Mouse (Mus musculus): Measurements from ENCODE around the gene Gna13. TPM values are rescaled to one million over a fixed set of nuclear protein-coding genes. Genes with fewer than 3 reads are reported as not detected.
"Not testable (repeated sequence)": the region's sequence is repeated elsewhere in the genome, so short reads cannot be mapped to it uniquely, and the experiment has no call there.

The Gna13 gene
- polyA plus RNA-seq, 1 experiment from 2014 or later: 20.3 TPM

GRCm38 (mm10) chr11:109332722-109333121 lies 29.9 kb upstream of the Gna13 start:
- no peaks in the 10 kb centered on the region for H3K9me3 ChIP-seq
- H3K27me3 ChIP-seq: no peaks in the 10 kb centered on the region
- no peak overlapping the region for H3K4me3 ChIP-seq (replicated peaks)
- WGBS: 63% methylated on average over 6 of the region's 6 CpGs
- peaks cover 12% of the 10 kb centered on the region for H3K4me1 ChIP-seq (replicated peaks)
- H3K9ac ChIP-seq (replicated peaks): no peak overlapping the region
- H3K36me3 ChIP-seq: no peaks in the 10 kb centered on the region
- no peak for ATAC-seq (ENCODE audit: insufficient number of reproducible peaks, insufficient read depth, low FRiP score, low TSS enrichment, low read depth)
- H3K4me2 ChIP-seq: no peak overlapping the region
- H3K27ac ChIP-seq: no peak overlapping the region

DNA sequence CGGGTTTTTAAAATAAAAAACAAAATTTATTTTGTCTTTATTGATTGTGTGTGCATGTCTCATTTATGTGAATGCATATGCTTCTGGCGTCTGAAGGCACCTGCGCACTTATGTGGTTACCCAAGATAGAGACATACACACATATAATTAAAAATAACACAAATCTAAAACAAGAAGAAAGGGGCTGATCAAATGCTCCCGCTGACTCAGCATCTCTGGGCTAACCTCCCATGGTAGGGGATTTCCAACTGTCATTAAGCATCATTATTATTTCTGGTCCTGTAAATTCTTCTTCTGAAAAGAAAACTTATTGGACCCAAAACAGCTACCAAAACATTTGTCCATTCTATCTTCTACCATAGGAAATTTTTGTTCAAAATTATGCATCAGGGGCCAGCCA lies 27.9 kb upstream of the Gna13 start:
- Histone ChIP-seq H3K9ac (replicated peaks) (no peak overlapping the region), H3K36me3 (no peaks in the 10 kb centered on the region), H3K4me2 (no peak overlapping the region), H3K4me1 (replicated peaks) (peaks cover 3% of the 10 kb centered on the region; the same call in 1 of the 2 replicates), H3K4me3 (replicated peaks) (no peak overlapping the region), H3K9me3 (no peaks in the 10 kb centered on the region), H3K27me3 (no peaks in the 10 kb centered on the region), H3K27ac (no peak overlapping the region)
- 86% methylated on average over 4 of the region's 4 CpGs for WGBS
- ATAC-seq (ENCODE audit: insufficient number of reproducible peaks, insufficient read depth, low FRiP score, low TSS enrichment, low read depth): no peak

DNA sequence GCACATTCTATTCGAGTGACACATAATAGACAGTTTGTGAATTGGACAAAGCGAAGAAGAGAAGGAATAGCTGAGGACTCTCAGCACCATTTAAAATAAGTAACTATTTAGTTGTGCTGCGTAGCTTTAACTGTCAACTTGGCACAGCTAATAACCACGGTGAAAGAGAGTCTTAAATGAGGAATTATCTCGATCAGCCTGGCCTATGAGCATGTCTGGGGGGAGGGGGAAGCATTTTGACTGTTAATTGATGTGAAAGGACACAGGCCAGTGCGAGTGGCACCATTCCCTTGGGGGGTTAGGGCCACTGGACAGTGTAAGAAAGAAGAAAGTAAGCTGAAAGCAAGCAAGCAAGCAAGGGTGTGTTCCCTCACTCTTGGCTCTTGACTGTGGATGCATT lies 26.7 kb upstream of the Gna13 start:
- WGBS: 61% methylated on average over 6 of the region's 6 CpGs
- Histone ChIP-seq H3K4me3 (replicated peaks) (no peak overlapping the region), H3K9me3 (no peaks in the 10 kb centered on the region), H3K4me1 (replicated peaks) (peaks cover 3% of the 10 kb centered on the region; the same call in 1 of the 2 replicates), H3K27ac (no peak overlapping the region), H3K36me3 (no peaks in the 10 kb centered on the region), H3K27me3 (no peaks in the 10 kb centered on the region), H3K9ac (replicated peaks) (no peak overlapping the region), H3K4me2 (no peak overlapping the region)
- ATAC-seq (ENCODE audit: insufficient number of reproducible peaks, insufficient read depth, low FRiP score, low TSS enrichment, low read depth): no peak

- Histone ChIP-seq H3K27me3 (no peaks in the 10 kb centered on the region), H3K27ac (no peak overlapping the region), H3K4me2 (no peak overlapping the region), H3K4me1 (replicated peaks) (peaks cover 7% of the 10 kb centered on the region), H3K4me3 (replicated peaks) (no peak overlapping the region), H3K9ac (replicated peaks) (no peak overlapping the region), H3K36me3 (no peaks in the 10 kb centered on the region), H3K9me3 (no peaks in the 10 kb centered on the region)
- no peak for ATAC-seq (ENCODE audit: insufficient number of reproducible peaks, insufficient read depth, low FRiP score, low TSS enrichment, low read depth)
- 93% methylated on average over 8 of the region's 8 CpGs for WGBS
Measured at GRCm38 (mm10) chr11:109339155-109339938, 23.3 kb upstream of the Gna13 start.

DNA sequence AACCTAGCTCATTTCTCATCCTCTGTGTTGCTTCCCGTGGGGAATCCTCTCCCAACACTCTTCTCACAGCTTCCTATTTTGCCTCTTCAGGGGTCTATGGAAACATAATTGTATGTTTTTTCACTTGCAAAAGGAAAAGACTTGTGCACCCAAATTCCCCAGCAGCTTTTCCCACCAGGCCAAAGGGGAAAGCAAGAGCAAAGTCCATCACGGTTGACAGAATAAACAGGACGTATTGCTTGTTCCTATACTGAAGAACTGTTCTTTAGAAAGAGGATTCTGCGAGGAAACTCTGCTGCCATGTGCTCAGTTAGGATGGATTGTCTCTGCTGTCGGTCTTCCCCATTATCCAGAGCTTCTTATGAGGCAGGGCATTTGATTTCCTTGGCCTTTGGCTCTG lies 22.1 kb upstream of the Gna13 start:
- H3K4me1 ChIP-seq (replicated peaks): peaks cover 7% of the 10 kb centered on the region
- H3K9me3 ChIP-seq: no peaks in the 10 kb centered on the region
- H3K4me3 ChIP-seq (replicated peaks): no peak overlapping the region
- no peak for ATAC-seq (ENCODE audit: insufficient number of reproducible peaks, insufficient read depth, low FRiP score, low TSS enrichment, low read depth)
- H3K9ac ChIP-seq (replicated peaks): no peak overlapping the region
- no peak overlapping the region for H3K27ac ChIP-seq
- no peaks in the 10 kb centered on the region for H3K27me3 ChIP-seq
- no peak overlapping the region for H3K4me2 ChIP-seq
- H3K36me3 ChIP-seq: no peaks in the 10 kb centered on the region
- WGBS: 78% methylated on average over 5 of the region's 5 CpGs

GRCm38 (mm10) chr11:109342666-109343065 lies 20.0 kb upstream of the Gna13 start:
- peaks cover 11% of the 10 kb centered on the region for H3K4me1 ChIP-seq (replicated peaks)
- not testable (repeated sequence) for H3K27me3 ChIP-seq; H3K4me2 ChIP-seq; H3K9me3 ChIP-seq; H3K4me3 ChIP-seq (replicated peaks); H3K27ac ChIP-seq; H3K36me3 ChIP-seq; H3K9ac ChIP-seq (replicated peaks); ATAC-seq (ENCODE audit: insufficient number of reproducible peaks, insufficient read depth, low FRiP score, low TSS enrichment, low read depth)
- WGBS: 100% methylated on average over 3 of the region's 4 CpGs

DNA sequence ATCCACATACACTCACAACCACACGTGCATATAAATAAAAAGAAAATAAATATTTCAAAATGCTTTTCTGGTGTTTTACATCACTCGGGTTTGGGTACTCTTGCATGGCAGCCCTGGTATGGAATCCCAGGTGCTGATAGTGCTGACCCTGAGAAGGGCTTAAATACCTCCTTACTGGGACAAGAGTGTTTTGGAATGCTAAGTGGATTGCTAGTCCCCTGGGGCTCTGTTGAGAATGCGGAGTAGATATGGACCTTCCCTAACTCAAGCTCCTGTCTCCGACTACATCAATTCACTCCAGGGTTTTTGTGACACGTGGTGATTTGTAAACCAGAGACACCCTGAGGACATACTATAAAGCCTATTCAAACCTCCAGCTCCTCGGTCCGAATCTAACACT lies 19.1 kb upstream of the Gna13 start:
- H3K36me3 ChIP-seq: no peaks in the 10 kb centered on the region
- no peak overlapping the region for H3K27ac ChIP-seq
- ATAC-seq (ENCODE audit: insufficient number of reproducible peaks, insufficient read depth, low FRiP score, low TSS enrichment, low read depth): no peak
- 42% methylated on average over 7 of the region's 7 CpGs for WGBS
- H3K4me3 ChIP-seq (replicated peaks): no peak overlapping the region
- H3K9ac ChIP-seq (replicated peaks): no peak overlapping the region
- no peak overlapping the region for H3K4me2 ChIP-seq
- no peaks in the 10 kb centered on the region; the same call in 1 of the 2 replicates for H3K27me3 ChIP-seq
- H3K9me3 ChIP-seq: no peaks in the 10 kb centered on the region
- peaks cover 14% of the 10 kb centered on the region for H3K4me1 ChIP-seq (replicated peaks)

DNA sequence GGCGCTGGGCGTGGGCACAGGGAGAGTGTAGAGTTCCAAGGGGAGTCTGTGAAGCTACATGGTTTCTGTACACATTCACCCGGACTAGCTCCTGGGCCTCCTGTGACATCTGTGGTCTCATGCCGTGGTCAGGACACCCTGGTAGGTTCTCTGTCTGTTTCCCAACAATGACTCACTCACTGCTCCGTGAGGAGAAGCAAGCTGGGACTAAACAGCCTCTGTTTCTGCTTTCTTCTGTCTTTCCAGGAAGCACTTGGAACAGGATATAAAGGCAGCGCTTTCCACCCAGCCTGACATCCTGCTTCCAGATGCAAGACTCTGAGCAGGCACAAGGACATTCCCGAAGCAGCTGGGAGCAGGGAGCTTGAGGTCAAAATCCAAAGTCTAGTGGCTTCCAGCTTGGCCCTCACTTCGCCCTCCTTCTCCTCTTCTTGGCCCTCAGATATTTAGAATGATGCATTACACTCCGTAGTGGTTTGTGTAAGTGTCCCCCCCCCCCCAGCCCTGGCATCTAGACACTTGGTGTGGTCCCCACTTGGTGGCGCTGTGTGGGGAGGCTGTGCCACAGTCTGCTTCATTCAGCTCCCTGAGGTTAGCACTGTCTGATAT lies 18.5 kb upstream of the Gna13 start:
- H3K4me2 ChIP-seq: no peak overlapping the region
- H3K4me1 ChIP-seq (replicated peaks): peaks cover 14% of the 10 kb centered on the region
- no peaks in the 10 kb centered on the region for H3K9me3 ChIP-seq
- H3K27ac ChIP-seq: no peak overlapping the region
- 39% methylated on average over 9 of the region's 10 CpGs for WGBS
- H3K9ac ChIP-seq (replicated peaks): no peak overlapping the region
- no peak for ATAC-seq (ENCODE audit: insufficient number of reproducible peaks, insufficient read depth, low FRiP score, low TSS enrichment, low read depth)
- no peak overlapping the region for H3K4me3 ChIP-seq (replicated peaks)
- no peaks in the 10 kb centered on the region for H3K36me3 ChIP-seq
- no peaks in the 10 kb centered on the region; the same call in 1 of the 2 replicates for H3K27me3 ChIP-seq

DNA sequence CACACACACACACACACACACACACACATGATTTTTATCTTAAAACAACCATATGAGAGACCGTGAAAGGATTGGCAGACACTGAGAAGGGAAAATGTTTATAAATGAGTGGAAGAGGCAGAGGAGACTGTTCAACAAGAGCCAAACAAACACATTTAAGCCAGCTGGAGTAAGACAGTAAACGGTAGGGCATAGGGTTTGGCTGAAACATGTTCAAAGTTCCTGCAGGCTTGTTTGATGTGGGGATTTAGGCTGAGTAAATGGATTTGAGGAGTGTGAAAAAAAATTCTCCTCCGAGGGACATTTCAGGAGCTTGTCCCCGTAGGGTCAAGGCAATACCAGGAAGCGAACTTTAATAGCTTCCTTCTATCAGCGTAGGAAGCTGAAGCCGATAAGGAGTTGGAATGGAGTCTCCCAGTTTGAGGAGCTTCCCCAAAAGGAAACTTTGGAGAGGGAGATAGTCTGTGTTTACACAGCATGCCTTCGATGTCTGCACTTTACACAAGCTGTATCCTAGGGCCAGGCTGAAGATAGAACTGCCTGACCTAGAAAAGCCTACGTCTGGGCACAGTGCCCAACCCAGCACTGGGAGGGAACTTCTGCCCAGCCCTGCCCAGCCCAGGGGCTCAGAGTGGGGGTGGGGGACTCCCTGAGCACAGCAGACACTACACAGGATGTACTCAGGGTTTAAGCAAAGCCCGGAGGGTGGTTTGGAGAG lies 15.2 kb upstream of the Gna13 start:
- Histone ChIP-seq H3K36me3 (no peaks in the 10 kb centered on the region), H3K27ac (no peak overlapping the region), H3K4me1 (replicated peaks) (peaks cover 14% of the 10 kb centered on the region), H3K9me3 (no peaks in the 10 kb centered on the region), H3K9ac (replicated peaks) (no peak overlapping the region), H3K27me3 (no peaks in the 10 kb centered on the region; the same call in 1 of the 2 replicates), H3K4me2 (no peak overlapping the region), H3K4me3 (replicated peaks) (no peak overlapping the region)
- WGBS: 61% methylated on average over 10 of the region's 10 CpGs
- ATAC-seq (ENCODE audit: insufficient number of reproducible peaks, insufficient read depth, low FRiP score, low TSS enrichment, low read depth): no peak; the same call in 1 of the 2 replicates

GRCm38 (mm10) chr11:109348408-109348807 lies 14.2 kb upstream of the Gna13 start:
- Histone ChIP-seq H3K27me3 (no peaks in the 10 kb centered on the region; the same call in 1 of the 2 replicates), H3K4me3 (replicated peaks) (no peak overlapping the region), H3K4me1 (replicated peaks) (peaks cover 16% of the 10 kb centered on the region), H3K36me3 (no peaks in the 10 kb centered on the region), H3K27ac (no peak overlapping the region), H3K9ac (replicated peaks) (no peak overlapping the region), H3K9me3 (no peaks in the 10 kb centered on the region), H3K4me2 (no peak overlapping the region)
- no peak for ATAC-seq (ENCODE audit: insufficient number of reproducible peaks, insufficient read depth, low FRiP score, low TSS enrichment, low read depth)
- WGBS: 82% methylated on average over 12 of the region's 12 CpGs

DNA sequence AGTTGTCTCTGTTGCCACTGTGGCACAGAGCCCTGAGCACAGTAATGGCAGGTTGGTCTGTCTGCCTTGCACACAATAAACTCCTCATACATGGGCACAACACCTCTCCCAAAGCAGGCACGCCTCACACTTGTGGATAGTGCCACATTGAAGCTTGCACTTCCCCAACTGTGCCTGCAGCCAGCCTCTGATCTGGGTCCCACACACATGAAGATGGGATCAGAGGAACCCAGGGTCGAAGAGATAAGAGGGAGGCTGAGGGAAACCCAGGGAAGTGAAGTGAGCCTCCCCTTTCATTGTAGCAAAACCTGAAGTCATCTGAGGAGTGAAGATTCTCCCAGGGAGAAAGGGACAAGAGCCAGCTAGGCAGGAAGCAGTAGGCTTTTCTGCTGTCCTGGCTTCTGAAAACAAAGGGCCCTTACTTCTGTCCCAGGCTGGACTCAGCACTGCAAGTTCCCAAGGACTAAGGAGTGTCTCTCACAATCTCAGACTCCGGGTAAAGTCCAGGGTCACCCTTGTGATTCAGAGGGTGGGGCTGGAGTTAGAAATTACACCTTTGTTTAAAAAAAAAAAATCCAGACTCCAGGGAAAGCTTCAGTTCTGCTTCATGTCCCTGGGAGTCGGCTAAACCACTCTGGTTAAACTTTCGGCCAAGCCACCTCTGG lies 12.8 kb upstream of the Gna13 start:
- no peaks in the 10 kb centered on the region; the same call in 1 of the 2 replicates for H3K27me3 ChIP-seq
- peaks cover 11% of the 10 kb centered on the region for H3K4me1 ChIP-seq (replicated peaks)
- H3K9ac ChIP-seq (replicated peaks): no peak overlapping the region
- H3K9me3 ChIP-seq: no peaks in the 10 kb centered on the region
- H3K4me3 ChIP-seq (replicated peaks): no peak overlapping the region
- no peak for ATAC-seq (ENCODE audit: insufficient number of reproducible peaks, insufficient read depth, low FRiP score, low TSS enrichment, low read depth)
- no peak overlapping the region for H3K27ac ChIP-seq
- H3K36me3 ChIP-seq: no peaks in the 10 kb centered on the region
- no peak overlapping the region for H3K4me2 ChIP-seq
- WGBS: 67% methylated on average over 5 of the region's 5 CpGs

Data from limb, embryonic 12.5 days (tissue).